Mouse (Mus musculus) midbrain, postnatal 0 days (tissue): ENCODE measurements around the gene Eif2b5. TPM values are rescaled to one million over a fixed set of nuclear protein-coding genes. Genes with fewer than 3 reads are reported as not detected.

Experiments used
- ATAC-seq: fragments of 200-750 bp; cut with Nextera tagmentation; 2 replicates; pipeline ENCODE4 v1.8.0; 2017; ENCODE audit warnings: moderate number of reproducible peaks, mild to moderate bottlenecking, moderate TSS enrichment, moderate library complexity; ENCODE audit not compliant: low FRiP score
- DNase-seq: peaks from one replicate; pipeline ENCODE4 v3.0.0-alpha.2; 2015; ENCODE audit warnings: low spot score
- H3K27ac ChIP-seq: fragments of 300-500 bp; sonication (generic); 2 replicates; pipeline ENCODE4 v1.5.1; 2014; ENCODE audit warnings: low read depth, mild to moderate bottlenecking, low read length, mixed read lengths
- H3K27me3 ChIP-seq: fragments of 300-500 bp; sonication (generic); 2 replicates; pipeline ENCODE4 v1.6.1; 2014; ENCODE audit warnings: low read length, control low read depth, mixed read lengths; ENCODE audit not compliant: insufficient read depth
- H3K36me3 ChIP-seq: fragments of 300-500 bp; sonication (generic); 2 replicates; pipeline ENCODE4 v1.6.1; 2014; ENCODE audit warnings: low read length, control low read depth, mixed read lengths; ENCODE audit not compliant: insufficient read depth
- H3K4me1 ChIP-seq: fragments of 300-500 bp; sonication (generic); 2 replicates; pipeline ENCODE4 v1.6.1; 2014; ENCODE audit warnings: mild to moderate bottlenecking, control low read depth, antibody characterized with exemption, low read length, mixed read lengths; ENCODE audit not compliant: insufficient read depth
- H3K4me2 ChIP-seq: fragments of 300-500 bp; sonication (generic); 2 replicates; pipeline ENCODE4 v1.6.1; 2014; ENCODE audit warnings: low read depth, mild to moderate bottlenecking, low read length, mixed read lengths; ENCODE audit not compliant: poor library complexity, severe bottlenecking
- H3K4me3 ChIP-seq: fragments of 300-500 bp; sonication (generic); 2 replicates; pipeline ENCODE4 v1.5.1; 2014; ENCODE audit warnings: low read depth, mild to moderate bottlenecking, low read length, moderate library complexity
- H3K9ac ChIP-seq: fragments of 300-500 bp; sonication (generic); replicated peaks from 2 replicates; pipeline ENCODE4 v1.6.1; 2014; ENCODE audit warnings: mild to moderate bottlenecking, low read length, moderate library complexity, mixed read lengths; ENCODE audit not compliant: poor library complexity, severe bottlenecking
- H3K9me3 ChIP-seq: fragments of 300-500 bp; sonication (generic); 2 replicates; pipeline ENCODE4 v1.6.1; 2016; ENCODE audit warnings: low read length, control low read depth
- CTCF ChIP-seq: IDR thresholded peaks from 2 replicates; pipeline ENCODE4 v1.5.1; 2016; ENCODE audit warnings: antibody characterized with exemption, mild to moderate bottlenecking
- WGBS: fragments of 180-500 bp; shearing (Covaris S2); extraction: QIAGEN DNeasy Blood & Tissue Kit; methylation state at CpG from one replicate; pipeline ENCODE4 v1.1.7; 2014; 5-methylcytosine and 5-hydroxymethylcytosine counted together
- polyA plus RNA-seq: library from polyadenylated mRNA; unstranded; fragments of >200 nt; fragmentation: Nextera tagmentation; extraction: Ambion mirVana; gene quantifications from 2 replicates; pipeline ENCODE4 v1.2.1, GENCODE M21; 2015
- total RNA-seq: library from RNA; depleted of rRNA; stranded (reverse); fragments of >200 nt; gene quantifications from 2 replicates; pipeline ENCODE4 v1.2.3, GENCODE M21; 2014

The Eif2b5 gene
- total and polyA plus RNA-seq, 2 experiments from 2014 or later: 70.0 to 87.2 TPM

DNA sequence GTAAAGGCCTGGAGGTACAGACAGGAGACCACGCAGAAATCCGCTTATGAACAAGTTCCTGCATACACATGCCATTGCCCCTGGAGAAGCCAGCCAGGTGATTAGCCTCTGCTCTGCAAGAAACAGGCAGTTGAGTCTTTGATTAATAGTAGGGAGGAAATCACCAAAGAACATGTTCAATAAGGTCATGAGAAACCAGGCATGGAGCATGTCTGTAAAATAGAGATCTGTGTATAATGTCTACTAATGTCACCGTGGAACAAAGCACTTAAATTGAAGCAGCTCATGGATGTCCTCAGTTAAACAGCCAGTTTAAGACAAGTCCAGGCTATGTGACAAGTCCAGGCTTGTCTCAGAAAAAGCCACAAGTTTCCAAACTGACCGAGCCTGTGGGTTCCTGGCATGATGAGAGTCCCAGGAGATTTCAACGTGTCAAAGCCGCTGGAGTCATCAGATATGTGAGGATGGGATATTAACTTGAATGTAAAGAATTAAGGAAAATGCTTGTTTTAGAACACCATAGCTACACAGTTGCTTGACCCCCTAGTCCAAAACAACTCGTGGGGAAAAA is 12.7 kb downstream of the Eif2b5 start:
- ATAC-seq (no peak), DNase-seq (no peak)
- H3K4me1 ChIP-seq: no peaks in the 10 kb centered on the region
- no peak overlapping the region for H3K4me2 ChIP-seq
- no peak for TF ChIP-seq CTCF
- 95% methylated on average over 7 of the region's 7 CpGs for WGBS
- no peaks in the 10 kb centered on the region for H3K27me3 ChIP-seq
- H3K36me3 ChIP-seq: peaks cover 47% of the 10 kb centered on the region
- H3K9me3 ChIP-seq: no peaks in the 10 kb centered on the region
- no peak overlapping the region for H3K9ac ChIP-seq
- no peak overlapping the region for H3K27ac ChIP-seq
- H3K4me3 ChIP-seq: no peak overlapping the region

- H3K36me3 ChIP-seq: peaks cover 6% of the 10 kb centered on the region
- H3K9me3 ChIP-seq: no peaks in the 10 kb centered on the region
- no peak for TF ChIP-seq CTCF
- H3K27ac ChIP-seq: peak overlapping the region; percentile 90; the same call in 1 of the 2 replicates
- H3K27me3 ChIP-seq: no peaks in the 10 kb centered on the region
- no peak for ATAC-seq
- DNase-seq: no peak
- peak overlapping the region; percentile 94 for H3K4me2 ChIP-seq
- H3K4me1 ChIP-seq: peaks cover 14% of the 10 kb centered on the region
- peak overlapping the region; percentile 91 for H3K9ac ChIP-seq
- peak overlapping the region; percentile 96 for H3K4me3 ChIP-seq
Measured at GRCm38 (mm10) chr16:20516032-20516431, 17.4 kb downstream of the Eif2b5 start.

DNA sequence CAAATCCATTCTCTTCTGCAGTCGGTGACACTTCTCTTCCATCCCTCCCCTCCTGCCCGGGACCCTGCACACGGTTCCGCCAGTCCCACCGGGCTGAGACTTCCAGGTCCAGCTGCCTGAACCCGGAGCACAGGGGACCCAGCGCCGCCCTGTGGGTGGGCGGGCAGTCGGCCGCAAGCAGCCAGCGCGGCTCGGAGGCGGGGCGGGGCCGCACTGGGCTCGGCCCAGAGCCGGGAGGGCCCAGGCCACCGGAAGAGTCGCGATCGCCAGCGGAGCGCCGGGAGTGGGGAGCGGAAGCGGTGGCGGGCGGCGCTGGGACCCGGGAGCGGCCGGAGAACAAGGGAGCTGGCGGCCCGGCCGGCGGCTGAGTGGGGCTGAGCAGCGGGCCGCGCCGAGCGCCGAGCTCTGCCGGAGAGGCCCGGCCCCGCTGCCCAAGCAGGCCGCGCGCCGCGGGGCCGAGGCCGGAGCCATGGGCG is 18.1 kb downstream of the Eif2b5 start, which contains the start of gene Dvl3:
Gene Dvl3, plus strand, starts transcription at position 257 of the 476 bp plus-strand sequence.
- H3K9ac ChIP-seq: peak within 1 kb of the TSS; percentile 91
- peak within 1 kb of the TSS; percentile 90 for H3K27ac ChIP-seq
- 0% methylated on average over 46 of the region's 55 CpGs for WGBS
- peaks cover 14% of the 10 kb centered on the region for H3K4me1 ChIP-seq
- no peaks in the 10 kb centered on the region for H3K9me3 ChIP-seq
- no peaks in the 10 kb centered on the region for H3K27me3 ChIP-seq
- TF ChIP-seq CTCF: peak; percentile 55
- peak within 1 kb of the TSS; percentile 94 for H3K4me2 ChIP-seq
- ATAC-seq (peak; percentile 93), DNase-seq (peak; percentile 93)
- H3K36me3 ChIP-seq: peaks cover 9% of the 10 kb centered on the region; the same call in 1 of the 2 replicates
- H3K4me3 ChIP-seq: peak within 1 kb of the TSS; percentile 96

DNA sequence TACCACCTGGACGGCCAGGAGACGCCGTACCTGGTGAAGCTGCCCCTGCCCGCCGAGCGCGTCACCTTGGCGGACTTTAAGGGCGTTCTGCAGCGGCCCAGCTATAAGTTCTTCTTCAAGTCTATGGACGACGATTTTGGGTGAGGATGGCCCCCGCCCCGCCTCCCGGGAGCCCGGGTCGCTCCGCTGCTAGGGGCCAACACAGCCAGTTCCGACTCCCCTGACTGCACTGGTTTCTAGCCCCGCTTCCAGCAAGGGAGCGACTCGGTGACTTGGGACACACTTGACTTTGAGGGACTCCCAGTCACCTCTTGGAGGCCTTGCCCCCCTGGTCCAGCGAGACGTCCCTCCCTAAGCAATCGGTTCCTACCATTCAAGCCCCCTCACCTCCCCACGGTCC is 18.6 kb downstream of the Eif2b5 start:
- Histone ChIP-seq H3K4me3 (peak overlapping the region; percentile 96), H3K9ac (peak overlapping the region; percentile 91), H3K4me2 (peak overlapping the region; percentile 94), H3K4me1 (peaks cover 14% of the 10 kb centered on the region), H3K36me3 (peaks cover 13% of the 10 kb centered on the region; the same call in 1 of the 2 replicates), H3K27ac (peak overlapping the region; percentile 90), H3K9me3 (no peaks in the 10 kb centered on the region), H3K27me3 (no peaks in the 10 kb centered on the region)
- WGBS: under 1% methylated on average over 25 of the region's 26 CpGs
- no peak for TF ChIP-seq CTCF
- ATAC-seq (peak; percentile 14; the same call in 1 of the 2 replicates), DNase-seq (peak; percentile 16)

DNA sequence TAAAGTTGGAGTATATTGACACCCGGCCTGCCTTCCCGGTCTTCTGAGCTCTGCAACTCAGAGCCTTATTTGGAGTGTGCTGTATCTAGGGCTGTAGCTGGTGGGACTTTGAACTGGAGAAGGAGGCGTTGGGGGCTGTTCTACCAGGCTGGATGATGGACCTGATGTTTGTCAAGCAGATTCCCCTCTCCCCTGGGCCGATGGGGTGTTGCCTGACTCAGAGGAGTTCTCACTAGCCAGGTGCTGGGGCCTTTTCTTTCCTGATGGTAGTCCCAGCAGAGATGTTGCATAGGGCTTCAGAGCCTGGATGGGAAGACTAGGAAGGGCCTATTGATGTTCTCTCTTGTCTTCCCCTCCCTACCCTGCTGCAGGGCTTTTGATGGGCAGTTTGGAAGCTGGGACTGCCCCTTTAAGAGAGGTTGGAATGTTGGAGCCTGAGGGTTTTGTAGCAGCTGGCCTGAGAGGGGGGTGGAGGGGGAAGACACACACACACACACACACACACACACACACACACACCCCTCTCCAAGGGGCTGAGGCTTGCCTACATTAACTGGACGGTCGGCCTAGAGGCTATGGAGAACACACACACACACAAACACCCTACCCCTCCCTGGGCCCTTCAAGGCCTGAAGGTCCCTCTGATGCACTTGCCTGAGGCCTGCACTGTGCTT is 19.2 kb downstream of the Eif2b5 start:
- ATAC-seq (peak; percentile 20; the same call in 1 of the 2 replicates), DNase-seq (peak; percentile 75)
- WGBS: 4% methylated on average over 6 of the region's 6 CpGs
- Histone ChIP-seq H3K9ac (peak overlapping the region; percentile 91), H3K4me3 (peak overlapping the region; percentile 96), H3K27ac (peak overlapping the region; percentile 90), H3K9me3 (no peaks in the 10 kb centered on the region), H3K36me3 (peaks cover 14% of the 10 kb centered on the region; the same call in 1 of the 2 replicates), H3K4me1 (peaks cover 14% of the 10 kb centered on the region), H3K27me3 (no peaks in the 10 kb centered on the region), H3K4me2 (peak overlapping the region; percentile 94)
- TF ChIP-seq CTCF: no peak

- H3K36me3 ChIP-seq: peaks cover 68% of the 10 kb centered on the region
- TF ChIP-seq CTCF: no peak
Measured at GRCm38 (mm10) chr16:20523886-20524285, 25.3 kb downstream of the Eif2b5 start.

More at GRCm38 (mm10) chr16:20523886-20524285, 25.3 kb downstream of the Eif2b5 start:
- H3K4me2 ChIP-seq: no peak overlapping the region
- H3K27me3 ChIP-seq: no peaks in the 10 kb centered on the region
- peaks cover 4% of the 10 kb centered on the region; the same call in 1 of the 2 replicates for H3K4me1 ChIP-seq
- no peak overlapping the region for H3K4me3 ChIP-seq
- H3K27ac ChIP-seq: no peak overlapping the region
- ATAC-seq (no peak), DNase-seq (no peak)
- no peak overlapping the region for H3K9ac ChIP-seq
- no peaks in the 10 kb centered on the region for H3K9me3 ChIP-seq
- WGBS: 82% methylated on average over 10 of the region's 10 CpGs
